12 mouse cellular contexts compared by ENCODE assay signal in the genomic region with DNA sequence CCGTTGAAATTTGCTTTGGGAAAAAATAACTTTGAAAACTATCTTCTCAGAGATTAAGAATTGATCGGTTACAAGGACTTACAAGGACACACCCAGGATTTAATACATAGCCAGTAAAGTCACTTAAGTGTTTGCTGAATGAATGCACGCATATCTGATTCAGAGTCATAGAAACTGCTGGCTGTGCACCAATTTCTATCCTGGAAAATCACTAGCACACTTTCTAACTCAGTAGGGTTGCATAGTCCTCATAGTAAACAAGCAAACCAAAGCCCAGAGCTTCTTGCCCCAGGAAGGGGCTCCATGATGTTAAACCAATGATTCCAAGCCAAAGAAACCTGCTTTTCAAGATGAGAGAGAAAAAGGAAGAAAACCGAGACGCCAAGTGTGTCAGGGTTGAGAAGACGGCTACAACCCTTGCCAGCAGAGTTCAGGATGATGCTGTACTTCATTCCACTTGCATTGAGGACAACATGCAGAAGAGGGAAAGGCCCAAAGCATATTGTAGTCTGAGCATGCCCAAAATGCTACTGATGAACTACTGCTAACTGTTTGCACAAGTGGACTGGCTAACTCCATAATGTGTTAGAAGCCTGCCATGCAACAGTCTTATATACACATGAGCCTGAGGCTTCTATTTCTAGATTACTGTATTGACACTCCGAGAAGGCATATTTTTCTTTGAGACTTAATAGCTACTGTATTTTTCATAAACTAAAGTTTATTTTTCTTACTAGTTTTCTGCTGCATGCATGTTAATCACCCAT.
DNase-seq lines count a peak whose midpoint lies in the region; ATAC-seq and TF ChIP-seq lines count a peak whose summit lies in the region.
"Had no signal": no experiment of that assay in that cellular context is flagged by ENCODE, and none has a peak within 500 bp of the region (broad histone marks: within the 10 kb centered on the region; RNA-seq: fewer than 3 reads in every experiment).

No protein-coding gene starts in this region.

- no peaks in the 10 kb centered on the region for H3K27me3 ChIP-seq in hindbrain, embryonic 14.5 days (ENCODE audit: control insufficient read depth, insufficient read depth, low read length)
- H3K27me3 ChIP-seq in midbrain, embryonic 15.5 days (replicated peaks): no peaks in the 10 kb centered on the region
- H3K27me3 ChIP-seq: embryonic facial prominence, embryonic 13.5 days had no signal

- H3K36me3 ChIP-seq in hindbrain, embryonic 14.5 days (replicated peaks; ENCODE audit: control insufficient read depth, insufficient read depth): no peaks in the 10 kb centered on the region
- H3K36me3 ChIP-seq in midbrain, embryonic 15.5 days (replicated peaks): no peaks in the 10 kb centered on the region
- H3K36me3 ChIP-seq: embryonic facial prominence, embryonic 13.5 days had no signal

- no peak for TF ChIP-seq POLR2A in cortical plate, adult 2 months (IDR thresholded peaks at IDR 0.05; ENCODE audit: extremely low read depth, insufficient read depth, low read length)

- H3K4me3 ChIP-seq in cortical plate, adult 2 months (ENCODE audit: insufficient read depth, low read length): no peak overlapping the region
- H3K4me3 ChIP-seq in hindbrain, embryonic 14.5 days (replicated peaks; ENCODE audit: low read length): no peak overlapping the region
- H3K4me3 ChIP-seq in midbrain, embryonic 15.5 days: no peak overlapping the region
- H3K4me3 ChIP-seq: embryonic facial prominence, embryonic 13.5 days had no signal

- no peak overlapping the region for H3K9ac ChIP-seq in hindbrain, embryonic 14.5 days
- H3K9ac ChIP-seq in midbrain, embryonic 15.5 days: no peak overlapping the region
- H3K9ac ChIP-seq: embryonic facial prominence, embryonic 13.5 days; liver, postnatal 0 days had no signal

- H3K27ac ChIP-seq in cortical plate, adult 2 months (ENCODE audit: insufficient read depth, low read length): peak overlapping the region; percentile 67; the same call in 1 of the 2 replicates
- H3K27ac ChIP-seq in hindbrain, embryonic 14.5 days: peak overlapping the region; percentile 82
- H3K27ac ChIP-seq in midbrain, embryonic 15.5 days: peak overlapping the region; percentile 82
- H3K27ac ChIP-seq: embryonic facial prominence, embryonic 13.5 days; macrophage had no signal

- no peak for ATAC-seq in hindbrain, embryonic 14.5 days (ENCODE audit: low FRiP score)
- 0 out of 2 replicates have a peak, but pooled peaks have one; percentile 43 for ATAC-seq in midbrain, embryonic 15.5 days (replicated peaks)
- ATAC-seq in CD4-positive, CD25-positive, alpha-beta regulatory T cell, adult 4 months: no peak
- ATAC-seq: liver, postnatal 0 days had no signal

- no peaks in the 10 kb centered on the region for H3K9me3 ChIP-seq in hindbrain, embryonic 14.5 days (ENCODE audit: control insufficient read depth, low read length)
- H3K9me3 ChIP-seq in midbrain, embryonic 15.5 days: no peaks in the 10 kb centered on the region
- H3K9me3 ChIP-seq: embryonic facial prominence, embryonic 13.5 days had no signal

- DNase-seq in cerebellum, adult 9-10 months: peak; percentile 48
- no peak for DNase-seq in cerebellum, postnatal 25 days
- DNase-seq in hindbrain, embryonic 14.5 days (ENCODE audit: low spot score): no peak
- no peak for DNase-seq in lung, postnatal 25 days (ENCODE audit: low spot score)
- no peak for DNase-seq in cerebellum, adult 18-20 months
- DNase-seq: thymus, postnatal 36 days had no signal

- WGBS in hindbrain, embryonic 14.5 days: 75% methylated on average over 7 of the region's 7 CpGs
- 72% methylated on average over 7 of the region's 7 CpGs for WGBS in midbrain, embryonic 15.5 days

- H3K4me2 ChIP-seq in hindbrain, embryonic 14.5 days (replicated peaks): no peak overlapping the region
- no peak overlapping the region; the same call in 1 of the 2 replicates for H3K4me2 ChIP-seq in midbrain, embryonic 15.5 days
- H3K4me2 ChIP-seq: embryonic facial prominence, embryonic 13.5 days had no signal

- peaks cover 7% of the 10 kb centered on the region; the same call in 1 of the 2 replicates for H3K4me1 ChIP-seq in cortical plate, adult 2 months (ENCODE audit: control insufficient read depth, insufficient read depth, low read length)
- H3K4me1 ChIP-seq in hindbrain, embryonic 14.5 days (replicated peaks; ENCODE audit: control insufficient read depth, insufficient read depth, low read length): peaks cover 32% of the 10 kb centered on the region
- peaks cover 36% of the 10 kb centered on the region for H3K4me1 ChIP-seq in midbrain, embryonic 15.5 days

- TF ChIP-seq CTCF in cortical plate, adult 2 months (IDR thresholded peaks at IDR 0.05; ENCODE audit: extremely low read depth, insufficient read depth, low read length): no peak
